ENCODE assay signal across 8 mouse cellular contexts in the genomic region with DNA sequence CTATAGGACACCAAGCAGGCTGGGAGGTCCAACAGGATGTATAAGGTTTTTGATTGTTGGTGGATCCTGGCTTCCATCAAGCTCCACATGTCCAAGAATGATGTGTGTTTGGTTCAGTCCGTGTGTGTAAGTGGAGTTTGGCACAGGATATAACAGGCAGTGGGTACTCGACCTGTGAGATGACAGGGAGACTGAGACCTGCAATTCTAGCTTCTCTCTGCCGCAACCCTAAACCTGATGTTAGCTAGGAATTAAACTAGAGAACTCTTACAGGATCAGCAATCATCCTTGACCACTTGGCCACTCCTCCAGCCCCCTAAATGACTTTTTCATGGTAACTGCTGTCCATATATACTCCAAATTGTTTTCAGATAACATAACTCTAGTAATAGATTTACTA. TPM values are rescaled to one million over a fixed set of nuclear protein-coding genes. Genes with fewer than 3 reads are reported as not detected.
DNase-seq lines count a peak whose midpoint lies in the region; ATAC-seq and TF ChIP-seq lines count a peak whose summit lies in the region.
"Had no signal": no experiment of that assay in that cellular context is flagged by ENCODE, and none has a peak within 500 bp of the region (broad histone marks: within the 10 kb centered on the region; RNA-seq: fewer than 3 reads in every experiment).

No protein-coding gene starts in this region.

- TF ChIP-seq CTCF in spleen, adult 2 months (IDR thresholded peaks at IDR 0.05; ENCODE audit: extremely low read depth, insufficient read depth, insufficient read length, insufficient replicate concordance) = no peak

- DNase-seq in spleen, adult 2 months (ENCODE audit: low read depth in 1 of 2, low spot score in 2 of 2) = no peak
- DNase-seq in spleen, adult 18-20 months = no peak
- DNase-seq in embryonic facial prominence, embryonic 11.5 days (ENCODE audit: low spot score) = peak; percentile 42
- DNase-seq in limb, embryonic 10.5 days (ENCODE audit: low spot score) = peak; percentile 40
- DNase-seq in lung, adult 18-20 months = no peak
- DNase-seq: cerebellum, postnatal 36 days had no signal

- no peaks in the 10 kb centered on the region for H3K27me3 ChIP-seq in spleen, adult 2 months (ENCODE audit: control insufficient read depth, insufficient read depth, low read length)
- no peaks in the 10 kb centered on the region for H3K27me3 ChIP-seq in embryonic facial prominence, embryonic 11.5 days (ENCODE audit: control insufficient read depth, insufficient read depth, low read length)
- H3K27me3 ChIP-seq in limb, embryonic 10.5 days (ENCODE audit: low read depth, poor library complexity, severe bottlenecking) = no peaks in the 10 kb centered on the region
- H3K27me3 ChIP-seq in stomach, embryonic 16.5 days (ENCODE audit: control insufficient read depth, insufficient read depth, low read length) = no peaks in the 10 kb centered on the region

- no peak overlapping the region for H3K4me3 ChIP-seq in spleen, adult 2 months (ENCODE audit: extremely low read depth, insufficient read depth, insufficient read length)
- no peak overlapping the region for H3K4me3 ChIP-seq in embryonic facial prominence, embryonic 11.5 days (ENCODE audit: low read depth, low read length)
- peak overlapping the region; percentile 55 for H3K4me3 ChIP-seq in limb, embryonic 10.5 days
- H3K4me3 ChIP-seq in stomach, embryonic 16.5 days (replicated peaks; ENCODE audit: low read length) = peak overlapping the region; percentile 50; the same call in 1 of the 2 replicates

- 63% methylated on average over 3 of the region's 3 CpGs for WGBS in spleen, adult 2 months
- 47% methylated on average over 3 of the region's 3 CpGs for WGBS in embryonic facial prominence, embryonic 11.5 days
- 38% methylated on average over 3 of the region's 3 CpGs for WGBS in limb, embryonic 10.5 days
- 35% methylated on average over 3 of the region's 3 CpGs for WGBS in stomach, embryonic 16.5 days

- TF ChIP-seq POLR2A in spleen, adult 2 months (IDR thresholded peaks at IDR 0.05; ENCODE audit: low read depth, low read length) = no peak

- H3K4me1 ChIP-seq in spleen, adult 2 months (ENCODE audit: control insufficient read depth, insufficient read depth, insufficient read length) = peaks cover 9% of the 10 kb centered on the region
- H3K4me1 ChIP-seq in embryonic facial prominence, embryonic 11.5 days (ENCODE audit: control insufficient read depth, insufficient read depth, low read length) = no peaks in the 10 kb centered on the region
- peaks cover 27% of the 10 kb centered on the region for H3K4me1 ChIP-seq in limb, embryonic 10.5 days
- H3K4me1 ChIP-seq in stomach, embryonic 16.5 days (ENCODE audit: control insufficient read depth, insufficient read depth, low read length) = peaks cover 20% of the 10 kb centered on the region

- H3K9me3 ChIP-seq in embryonic facial prominence, embryonic 11.5 days (replicated peaks; ENCODE audit: control insufficient read depth, low read length) = no peaks in the 10 kb centered on the region
- no peaks in the 10 kb centered on the region for H3K9me3 ChIP-seq in limb, embryonic 10.5 days (replicated peaks)
- H3K9me3 ChIP-seq in stomach, embryonic 16.5 days (replicated peaks; ENCODE audit: control insufficient read depth, low read length) = no peaks in the 10 kb centered on the region

- H3K9ac ChIP-seq in embryonic facial prominence, embryonic 11.5 days (replicated peaks; ENCODE audit: low read length) = no peak overlapping the region; the same call in 1 of the 2 replicates
- H3K9ac ChIP-seq in stomach, embryonic 16.5 days (ENCODE audit: low read length) = no peak overlapping the region; the same call in 1 of the 2 replicates

- 0 out of 2 replicates have a peak overlapping the region, but pooled peaks have one; percentile 10 for H3K27ac ChIP-seq in spleen, adult 2 months (ENCODE audit: insufficient read depth, low read length)
- H3K27ac ChIP-seq in embryonic facial prominence, embryonic 11.5 days (replicated peaks; ENCODE audit: low read depth, low read length) = peak overlapping the region; percentile 89
- peak overlapping the region; percentile 92 for H3K27ac ChIP-seq in limb, embryonic 10.5 days
- H3K27ac ChIP-seq in stomach, embryonic 16.5 days (ENCODE audit: low read length) = peak overlapping the region; percentile 95

- no peak overlapping the region; the same call in 1 of the 2 replicates for H3K4me2 ChIP-seq in embryonic facial prominence, embryonic 11.5 days (ENCODE audit: low read depth, low read length)
- H3K4me2 ChIP-seq in stomach, embryonic 16.5 days (ENCODE audit: low read depth, low read length) = peak overlapping the region; percentile 79

- no peaks in the 10 kb centered on the region for H3K36me3 ChIP-seq in spleen, adult 2 months (ENCODE audit: control insufficient read depth, insufficient read depth, low read length)
- H3K36me3 ChIP-seq in embryonic facial prominence, embryonic 11.5 days (replicated peaks; ENCODE audit: control insufficient read depth, insufficient read depth, low read depth, low read length) = no peaks in the 10 kb centered on the region
- H3K36me3 ChIP-seq in limb, embryonic 10.5 days = no peaks in the 10 kb centered on the region
- H3K36me3 ChIP-seq in stomach, embryonic 16.5 days (ENCODE audit: control insufficient read depth, insufficient read depth, low read length) = no peaks in the 10 kb centered on the region

- no peak for ATAC-seq in embryonic facial prominence, embryonic 11.5 days (replicated peaks; ENCODE audit: insufficient number of reproducible peaks, low FRiP score, low TSS enrichment, low read depth)
- ATAC-seq in stomach, embryonic 16.5 days (ENCODE audit: insufficient read depth, low FRiP score) = no peak
- ATAC-seq in inflammation-experienced regulatory T-cells, adult 6 months = no peak

RNA-seq across cellular contexts. Expression of gene Hist1h2ak, which starts 1.3 kb away (rescaled TPM):
- polyA plus RNA-seq in spleen, adult 2 months (2012; rRNA removed) = 51.8 and 65.5 TPM in 2 replicates
- 10.4 and 12.0 TPM in 2 replicates for polyA plus RNA-seq in embryonic facial prominence, embryonic 11.5 days (2014; fragmentation: Nextera tagmentation; extraction: Ambion mirVana)
- polyA plus RNA-seq in limb, embryonic 10.5 days (2016; fragmentation: Nextera tagmentation; extraction: Ambion mirVana) = 14.3 and 19.6 TPM in 2 replicates
- 18.1 and 21.5 TPM in 2 replicates for polyA plus RNA-seq in stomach, embryonic 16.5 days (2015; fragmentation: Nextera tagmentation; extraction: Ambion mirVana)
- polyA plus RNA-seq in inflammation-experienced regulatory T-cells, adult 6 months (2017; shearing (Covaris generic)) = 1 to 10 TPM in 1 of 3 experiments, not detected in 2; 6.2 TPM

RNA-seq across cellular contexts. Expression of gene Hist1h2bn, which starts 1.6 kb away (rescaled TPM):
- 8.0 and 29.0 TPM in 2 replicates for polyA plus RNA-seq in spleen, adult 2 months (2012; rRNA removed)
- 1.2 and 1.9 TPM in 2 replicates for polyA plus RNA-seq in embryonic facial prominence, embryonic 11.5 days (2014; fragmentation: Nextera tagmentation; extraction: Ambion mirVana)
- 1.4 and 3.8 TPM in 2 replicates for polyA plus RNA-seq in limb, embryonic 10.5 days (2016; fragmentation: Nextera tagmentation; extraction: Ambion mirVana)
- polyA plus RNA-seq in stomach, embryonic 16.5 days (2015; fragmentation: Nextera tagmentation; extraction: Ambion mirVana) = 1.3 and 2.9 TPM in 2 replicates
- polyA plus RNA-seq in inflammation-experienced regulatory T-cells, adult 6 months (2017; shearing (Covaris generic)) = 1 to 10 TPM in 2 of 3 experiments, not detected in 1; 1.8 to 3.0 TPM

RNA-seq across cellular contexts. Expression of gene Hist1h4k, which starts 2.1 kb away (rescaled TPM):
- 82.1 and 92.4 TPM in 2 replicates for polyA plus RNA-seq in spleen, adult 2 months (2012; rRNA removed)
- 7.7 and 8.5 TPM in 2 replicates for polyA plus RNA-seq in embryonic facial prominence, embryonic 11.5 days (2014; fragmentation: Nextera tagmentation; extraction: Ambion mirVana)
- polyA plus RNA-seq in limb, embryonic 10.5 days (2016; fragmentation: Nextera tagmentation; extraction: Ambion mirVana) = 4.9 TPM in 1 of 2 replicates, not detected in the other
- 3.9 and 8.4 TPM in 2 replicates for polyA plus RNA-seq in stomach, embryonic 16.5 days (2015; fragmentation: Nextera tagmentation; extraction: Ambion mirVana)
- polyA plus RNA-seq in inflammation-experienced regulatory T-cells, adult 6 months (2017; shearing (Covaris generic)) = 10 to 100 TPM in 1 of 3 experiments, 1 to 10 TPM in 2; 1.5 to 15.3 (median 8.0) TPM

RNA-seq across cellular contexts. Expression of gene Hist1h4j, which starts 17.5 kb away (rescaled TPM):
- 9.1 and 9.5 TPM in 2 replicates for polyA plus RNA-seq in spleen, adult 2 months (2012; rRNA removed)
- polyA plus RNA-seq in embryonic facial prominence, embryonic 11.5 days (2014; fragmentation: Nextera tagmentation; extraction: Ambion mirVana) = 1.4 and 2.7 TPM in 2 replicates
- 0.92 and 1.6 TPM in 2 replicates for polyA plus RNA-seq in limb, embryonic 10.5 days (2016; fragmentation: Nextera tagmentation; extraction: Ambion mirVana)
- polyA plus RNA-seq in stomach, embryonic 16.5 days (2015; fragmentation: Nextera tagmentation; extraction: Ambion mirVana) = 1.7 and 2.3 TPM in 2 replicates
- not detected for polyA plus RNA-seq in inflammation-experienced regulatory T-cells, adult 6 months (2017; shearing (Covaris generic))

RNA-seq across cellular contexts. Expression of gene Hist1h1b, which starts 28.1 kb away (rescaled TPM):
- 2.3 and 3.2 TPM in 2 replicates for polyA plus RNA-seq in spleen, adult 2 months (2012; rRNA removed)
- 20.2 and 23.6 TPM in 2 replicates for polyA plus RNA-seq in embryonic facial prominence, embryonic 11.5 days (2014; fragmentation: Nextera tagmentation; extraction: Ambion mirVana)
- 33.1 and 40.9 TPM in 2 replicates for polyA plus RNA-seq in limb, embryonic 10.5 days (2016; fragmentation: Nextera tagmentation; extraction: Ambion mirVana)
- 9.6 and 10.6 TPM in 2 replicates for polyA plus RNA-seq in stomach, embryonic 16.5 days (2015; fragmentation: Nextera tagmentation; extraction: Ambion mirVana)
- polyA plus RNA-seq in inflammation-experienced regulatory T-cells, adult 6 months (2017; shearing (Covaris generic)) = 10 to 100 TPM in 1 of 3 experiments, 1 to 10 TPM in 2; 3.0 to 89.4 (median 8.5) TPM

Comparison
In these comparisons a context has a peak if more than half of its experiments do, and no peak if none do; other contexts are left out.
1. DNase-seq: peak in embryonic facial prominence, embryonic 11.5 days (single experiment) and limb, embryonic 10.5 days (single experiment); none in spleen, adult 2 months (0 of 2), spleen, adult 18-20 months (0 of 2) and lung, adult 18-20 months (0 of 2).
2. H3K27ac ChIP-seq: peak in every context shown above with its lines; median percentile 95 in stomach, embryonic 16.5 days; 92 in limb, embryonic 10.5 days; 89 in embryonic facial prominence, embryonic 11.5 days; 10 in spleen, adult 2 months.
3. H3K4me3 ChIP-seq: peak in limb, embryonic 10.5 days (single experiment) and stomach, embryonic 16.5 days (single experiment); none in spleen, adult 2 months (single experiment) and embryonic facial prominence, embryonic 11.5 days (single experiment).